Mouse (Mus musculus) midbrain, embryonic 14.5 days (tissue): ENCODE results near the gene Mboat2. TPM values are rescaled to one million over a fixed set of nuclear protein-coding genes. Genes with fewer than 3 reads are reported as not detected.

Experiments
- ATAC-seq: fragments of 200-750 bp; cut with Nextera tagmentation; 2 replicates; pipeline ENCODE4 v1.8.0; 2017; ENCODE audit warnings: moderate number of reproducible peaks, moderate library complexity; ENCODE audit not compliant: low FRiP score, low TSS enrichment
- DNase-seq: peaks from one replicate; pipeline ENCODE4 v3.0.0-alpha.2; 2015
- H3K27ac ChIP-seq: fragments of 300-500 bp; sonication (generic); replicated peaks from 2 replicates; pipeline ENCODE4 v1.5.1; 2014; ENCODE audit warnings: mild to moderate bottlenecking, low read depth, low read length, moderate library complexity
- H3K27me3 ChIP-seq: fragments of 300-500 bp; sonication (generic); 2 replicates; pipeline ENCODE4 v1.6.1; 2014; ENCODE audit warnings: low read length, control low read depth, mixed read lengths; ENCODE audit not compliant: control insufficient read depth, insufficient read depth
- H3K36me3 ChIP-seq: fragments of 300-500 bp; sonication (generic); 2 replicates; pipeline ENCODE4 v1.6.1; 2014; ENCODE audit warnings: low read length, control low read depth; ENCODE audit not compliant: control insufficient read depth, insufficient read depth
- H3K4me1 ChIP-seq: fragments of 300-500 bp; sonication (generic); 2 replicates; pipeline ENCODE4 v1.6.1; 2014; ENCODE audit warnings: mild to moderate bottlenecking, antibody characterized with exemption, low read length, control low read depth; ENCODE audit not compliant: control insufficient read depth, insufficient read depth
- H3K4me2 ChIP-seq: fragments of 300-500 bp; sonication (generic); 2 replicates; pipeline ENCODE4 v1.6.1; 2014; ENCODE audit warnings: mild to moderate bottlenecking, low read length, moderate library complexity
- H3K4me3 ChIP-seq: fragments of 300-500 bp; sonication (generic); replicated peaks from 2 replicates; pipeline ENCODE4 v1.5.1; 2014; ENCODE audit warnings: low read depth, low read length
- H3K9ac ChIP-seq: fragments of 300-500 bp; sonication (generic); replicated peaks from 2 replicates; pipeline ENCODE4 v1.6.1; 2014; ENCODE audit warnings: mild to moderate bottlenecking, low read length, moderate library complexity
- H3K9me3 ChIP-seq: fragments of 300-500 bp; sonication (generic); 2 replicates; pipeline ENCODE4 v1.6.1; 2016; ENCODE audit warnings: low read length, control low read depth, mixed read lengths; ENCODE audit not compliant: control insufficient read depth
- WGBS: fragments of 180-500 bp; shearing (Covaris S2); extraction: QIAGEN DNeasy Blood & Tissue Kit; methylation state at CpG from one replicate; pipeline ENCODE4 v1.1.7; 2014; 5-methylcytosine and 5-hydroxymethylcytosine counted together
- polyA plus RNA-seq: library from polyadenylated mRNA; unstranded; fragments of >200 nt; fragmentation: Nextera tagmentation; extraction: Ambion mirVana; gene quantifications from 2 replicates; pipeline ENCODE4 v1.2.1, GENCODE M21; 2014

Mboat2 gene
- polyA plus RNA-seq, 1 experiment from 2014 or later = 91.0 TPM

- no peak overlapping the region for H3K9ac ChIP-seq
- ATAC-seq (no peak), DNase-seq (no peak)
- H3K27me3 ChIP-seq = no peaks in the 10 kb centered on the region
- no peak overlapping the region for H3K27ac ChIP-seq
- H3K9me3 ChIP-seq = no peaks in the 10 kb centered on the region
- 0 out of 2 replicates have a peak, but pooled peaks cover 3% of the 10 kb centered on the region for H3K36me3 ChIP-seq
- peaks cover 15% of the 10 kb centered on the region for H3K4me1 ChIP-seq
- 78% methylated on average over 4 of the region's 4 CpGs for WGBS
- H3K4me2 ChIP-seq = no peak overlapping the region
- H3K4me3 ChIP-seq = no peak overlapping the region
Observed at GRCm38 (mm10) chr12:24924003-24924402, 93.3 kb downstream of the Mboat2 start.

GRCm38 (mm10) chr12:24925276-24925675 lies 94.6 kb downstream of the Mboat2 start:
- 0 out of 2 replicates have a peak, but pooled peaks cover 3% of the 10 kb centered on the region for H3K36me3 ChIP-seq
- no peak for ATAC-seq

GRCm38 (mm10) chr12:24925684-24926083 lies 95.0 kb downstream of the Mboat2 start:
- Histone ChIP-seq H3K4me1 (peaks cover 15% of the 10 kb centered on the region), H3K4me2 (no peak overlapping the region), H3K4me3 (no peak overlapping the region), H3K9ac (no peak overlapping the region), H3K9me3 (no peaks in the 10 kb centered on the region), H3K27ac (no peak overlapping the region), H3K27me3 (no peaks in the 10 kb centered on the region), H3K36me3 (0 out of 2 replicates have a peak, but pooled peaks cover 3% of the 10 kb centered on the region)
- DNase-seq (peak; percentile 43), ATAC-seq (no peak)
- WGBS = 37% methylated on average over 4 of the region's 4 CpGs

More at GRCm38 (mm10) chr12:24925276-24925675, 94.6 kb downstream of the Mboat2 start:
- no peak for DNase-seq
- Histone ChIP-seq H3K4me1 (peaks cover 15% of the 10 kb centered on the region), H3K4me3 (no peak overlapping the region), H3K9me3 (no peaks in the 10 kb centered on the region), H3K27ac (no peak overlapping the region), H3K27me3 (no peaks in the 10 kb centered on the region), H3K4me2 (no peak overlapping the region), H3K9ac (no peak overlapping the region)
- 87% methylated on average over 5 of the region's 5 CpGs for WGBS

DNA sequence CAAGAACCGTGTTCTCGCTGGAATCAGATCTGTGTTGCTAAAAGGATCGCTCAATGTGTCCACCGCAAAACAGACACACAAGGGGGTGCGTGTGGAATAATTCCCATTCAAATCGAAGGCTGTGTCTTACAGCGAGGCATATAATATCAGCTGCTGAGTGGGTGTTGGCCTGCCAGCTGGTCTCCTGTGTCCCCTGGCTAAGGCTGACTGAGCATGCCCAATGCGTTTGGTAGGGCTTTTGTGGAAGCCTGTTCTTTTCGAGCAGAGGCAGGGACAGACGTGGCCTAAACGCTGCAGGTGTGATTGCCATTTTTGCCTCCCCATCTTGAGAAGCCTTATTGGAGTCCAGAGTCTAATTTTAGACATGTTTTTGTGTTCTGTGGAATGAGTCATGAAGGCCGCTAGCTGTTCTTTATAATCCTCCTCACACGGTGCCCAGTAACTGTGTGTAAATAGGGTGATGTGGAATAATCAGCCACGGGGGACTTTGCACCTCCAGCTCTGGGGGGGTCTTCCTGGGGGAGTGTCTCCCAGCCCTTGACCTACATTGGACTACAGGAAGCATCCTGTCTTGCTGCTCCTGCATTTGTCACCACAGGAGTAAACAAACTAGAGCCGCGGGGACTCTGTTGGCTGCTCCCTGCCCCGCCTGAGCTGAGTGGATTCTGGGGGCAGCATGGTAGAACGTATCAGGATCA lies 97.5 kb downstream of the Mboat2 start:
- H3K9ac ChIP-seq = no peak overlapping the region; the same call in 1 of the 2 replicates
- no peak overlapping the region for H3K4me3 ChIP-seq
- DNase-seq = peak; percentile 68
- no peaks in the 10 kb centered on the region for H3K27me3 ChIP-seq
- WGBS = 38% methylated on average over 18 of the region's 18 CpGs
- peak overlapping the region; percentile 79 for H3K27ac ChIP-seq
- peak; percentile 49; the same call in 1 of the 2 replicates for ATAC-seq
- no peaks in the 10 kb centered on the region for H3K9me3 ChIP-seq
- H3K36me3 ChIP-seq = 0 out of 2 replicates have a peak, but pooled peaks cover 6% of the 10 kb centered on the region
- H3K4me2 ChIP-seq = 0 out of 2 replicates have a peak overlapping the region, but pooled peaks have one; percentile 5
- H3K4me1 ChIP-seq = peaks cover 27% of the 10 kb centered on the region

- ATAC-seq (no peak), DNase-seq (peak; percentile 43)
- Histone ChIP-seq H3K9ac (no peak overlapping the region), H3K27ac (peak overlapping the region; percentile 79), H3K4me3 (no peak overlapping the region), H3K4me1 (peaks cover 35% of the 10 kb centered on the region), H3K4me2 (no peak overlapping the region), H3K9me3 (no peaks in the 10 kb centered on the region), H3K27me3 (no peaks in the 10 kb centered on the region), H3K36me3 (0 out of 2 replicates have a peak, but pooled peaks cover 8% of the 10 kb centered on the region)
- 56% methylated on average over 7 of the region's 7 CpGs for WGBS
Observed at GRCm38 (mm10) chr12:24929043-24929442, 98.4 kb downstream of the Mboat2 start.

DNA sequence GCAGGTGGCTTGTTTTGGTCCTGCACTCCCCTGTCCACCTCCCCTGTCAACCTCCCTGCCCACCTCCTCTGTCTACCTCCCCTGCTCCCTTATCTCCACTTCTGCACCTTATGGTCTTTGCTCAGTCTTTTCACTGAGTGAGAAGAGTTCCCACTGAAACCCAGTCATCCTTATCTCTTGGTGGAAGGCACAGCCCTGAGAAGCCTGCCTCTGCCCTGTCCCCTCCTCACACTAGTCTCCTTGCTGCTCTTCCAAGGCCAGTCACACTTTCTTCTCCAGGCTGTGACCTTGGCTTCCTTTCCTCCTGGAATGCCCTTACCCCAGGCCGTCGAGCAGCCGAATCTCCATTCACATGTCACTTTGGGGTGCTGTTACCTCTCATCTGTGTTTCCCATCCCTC lies 100.1 kb downstream of the Mboat2 start:
- 92% methylated on average over 3 of the region's 3 CpGs for WGBS
- peaks cover 37% of the 10 kb centered on the region for H3K4me1 ChIP-seq
- H3K4me3 ChIP-seq = no peak overlapping the region
- no peak overlapping the region for H3K9ac ChIP-seq
- H3K9me3 ChIP-seq = no peaks in the 10 kb centered on the region
- no peak overlapping the region for H3K4me2 ChIP-seq
- H3K36me3 ChIP-seq = peaks cover 5% of the 10 kb centered on the region; the same call in 1 of the 2 replicates
- H3K27me3 ChIP-seq = no peaks in the 10 kb centered on the region
- DNase-seq (no peak), ATAC-seq (no peak)
- H3K27ac ChIP-seq = no peak overlapping the region

GRCm38 (mm10) chr12:24932120-24932519 lies 101.4 kb downstream of the Mboat2 start:
- Histone ChIP-seq H3K36me3 (peaks cover 5% of the 10 kb centered on the region; the same call in 1 of the 2 replicates), H3K27ac (peak overlapping the region; percentile 74), H3K4me1 (peaks cover 37% of the 10 kb centered on the region), H3K27me3 (no peaks in the 10 kb centered on the region), H3K9ac (no peak overlapping the region), H3K9me3 (no peaks in the 10 kb centered on the region), H3K4me3 (no peak overlapping the region), H3K4me2 (no peak overlapping the region)
- ATAC-seq = no peak
- DNase-seq = no peak
- WGBS = 35% methylated on average over 6 of the region's 6 CpGs

DNA sequence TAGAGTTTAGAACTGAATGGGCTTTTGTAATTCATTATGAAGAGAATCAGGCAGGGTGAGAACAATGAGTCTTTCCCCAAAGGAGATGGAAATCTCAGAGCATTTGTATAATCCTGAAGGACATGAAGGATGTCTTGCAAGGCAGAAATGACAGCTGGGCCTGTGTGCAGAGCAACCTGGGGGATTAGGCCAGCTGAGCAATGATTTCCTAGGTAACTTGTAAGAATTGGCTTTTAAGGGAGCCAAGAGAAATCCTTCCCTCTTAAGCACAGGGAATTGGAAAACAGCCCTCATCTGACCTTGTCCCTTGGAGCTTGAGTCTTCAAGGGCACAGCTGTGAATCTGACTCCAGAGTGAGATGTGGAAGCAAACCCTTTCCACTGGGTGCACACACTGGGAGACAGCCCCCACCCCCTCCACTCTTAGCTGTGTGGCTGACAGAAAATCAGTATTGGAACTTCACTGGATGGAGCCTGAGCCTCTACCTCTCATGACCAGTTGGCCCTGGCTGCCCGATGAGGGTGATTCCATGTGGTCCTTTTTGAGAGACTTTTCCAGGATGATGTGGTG lies 102.6 kb downstream of the Mboat2 start:
- Histone ChIP-seq H3K4me1 (peaks cover 28% of the 10 kb centered on the region), H3K9me3 (no peaks in the 10 kb centered on the region), H3K9ac (no peak overlapping the region), H3K4me2 (no peak overlapping the region), H3K27me3 (no peaks in the 10 kb centered on the region), H3K27ac (peak overlapping the region; percentile 74), H3K4me3 (no peak overlapping the region), H3K36me3 (peaks cover 5% of the 10 kb centered on the region; the same call in 1 of the 2 replicates)
- WGBS = 71% methylated on average over 1 of the region's 1 CpGs
- ATAC-seq (peak; percentile 57; the same call in 1 of the 2 replicates), DNase-seq (peak; percentile 68)
